Mouse (Mus musculus): ENCODE data around the gene Hoxc10. TPM values are rescaled to one million over a fixed set of nuclear protein-coding genes. Genes with fewer than 3 reads are reported as not detected.

Gene Hoxc10
- polyA plus RNA-seq, 1 experiment from 2014 or later, result not detected

GRCm38 (mm10) chr15:102934438-102934837 lies 32.2 kb upstream of the Hoxc10 start:
- Histone ChIP-seq H3K9ac (no peak overlapping the region), H3K9me3 (no peaks in the 10 kb centered on the region), H3K36me3 (no peaks in the 10 kb centered on the region), H3K27me3 (peaks cover 100% of the 10 kb centered on the region), H3K4me2 (no peak overlapping the region), H3K27ac (no peak overlapping the region), H3K4me1 (replicated peaks) (no peaks in the 10 kb centered on the region), H3K4me3 (no peak overlapping the region)
- under 1% methylated on average over 12 of the region's 12 CpGs for WGBS
- ATAC-seq (ENCODE audit: low FRiP score), result no peak

DNA sequence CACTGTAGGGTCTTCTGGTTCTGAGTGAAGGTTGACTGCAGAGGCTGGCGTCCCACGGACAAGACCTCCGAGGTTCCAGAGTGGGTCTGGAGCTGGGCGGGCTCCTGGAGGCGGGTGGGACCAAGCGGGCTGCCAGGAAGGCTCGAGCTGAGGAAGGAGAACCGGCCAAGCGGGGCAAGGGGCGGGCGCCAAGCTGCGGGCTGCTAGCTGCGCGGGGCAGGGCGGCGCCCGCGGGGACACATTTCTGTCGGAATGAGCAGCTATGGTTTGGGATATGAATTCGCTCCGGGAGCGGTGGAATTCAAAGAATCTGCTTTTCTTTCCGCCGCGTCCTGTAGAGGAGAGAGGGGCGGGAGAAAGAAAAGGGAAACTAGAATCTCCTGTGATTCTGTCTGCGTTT lies 31.7 kb upstream of the Hoxc10 start:
- ATAC-seq (ENCODE audit: low FRiP score), result no peak
- no peaks in the 10 kb centered on the region for H3K4me1 ChIP-seq (replicated peaks)

DNA sequence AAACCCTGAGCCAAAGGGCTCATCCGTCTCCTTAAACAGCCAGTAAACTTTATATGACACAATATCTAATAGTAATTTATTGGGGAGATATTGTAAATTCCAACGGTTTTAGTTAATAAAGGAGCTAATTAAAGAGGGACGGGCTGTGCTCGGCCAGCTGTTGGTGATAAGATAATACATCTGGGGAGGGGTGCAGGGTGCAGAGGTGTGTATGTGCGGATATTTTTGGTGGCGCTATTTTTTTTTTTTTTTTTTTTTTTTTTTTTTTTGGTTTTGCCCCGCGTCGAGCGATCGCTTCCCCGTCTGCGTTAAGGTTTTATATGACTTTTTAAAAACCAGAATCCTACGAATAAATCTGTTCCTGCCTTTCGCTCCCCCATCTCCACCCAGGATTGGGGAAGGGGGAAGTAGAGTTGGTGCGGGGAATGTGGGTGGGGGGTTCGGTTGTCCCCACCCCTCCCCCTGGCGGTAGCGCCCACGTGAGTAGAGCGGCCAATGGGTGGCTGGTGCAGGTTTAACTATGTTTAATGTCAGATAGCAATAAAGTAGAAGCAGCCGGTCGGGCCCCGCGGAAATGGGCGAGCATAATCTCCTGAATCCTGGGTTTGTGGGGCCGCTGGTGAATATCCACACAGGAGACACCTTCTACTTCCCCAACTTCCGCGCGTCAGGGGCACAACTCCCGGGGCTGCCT lies 30.2 kb upstream of the Hoxc10 start, which contains the start of gene Hoxc12:
Gene Hoxc12 (plus strand): TSS at position 479 of the 694 bp plus-strand sequence.
- Histone ChIP-seq H3K27ac (no peak within 1 kb of the TSS), H3K36me3 (no peaks in the 10 kb centered on the region), H3K4me1 (replicated peaks) (no peaks in the 10 kb centered on the region), H3K9ac (no peak within 1 kb of the TSS), H3K9me3 (no peaks in the 10 kb centered on the region), H3K4me3 (no peak within 1 kb of the TSS), H3K27me3 (peaks cover 100% of the 10 kb centered on the region), H3K4me2 (no peak within 1 kb of the TSS)
- ATAC-seq (ENCODE audit: low FRiP score), result no peak
- WGBS, result 1% methylated on average over 31 of the region's 31 CpGs

More for the DNA sequence above, 31.7 kb upstream of the Hoxc10 start:
- Histone ChIP-seq H3K36me3 (no peaks in the 10 kb centered on the region), H3K9me3 (no peaks in the 10 kb centered on the region), H3K4me2 (no peak overlapping the region), H3K27ac (no peak overlapping the region), H3K27me3 (peaks cover 100% of the 10 kb centered on the region), H3K4me3 (no peak overlapping the region), H3K9ac (no peak overlapping the region)
- under 1% methylated on average over 27 of the region's 27 CpGs for WGBS

- 1% methylated on average over 50 of the region's 50 CpGs for WGBS
Measured at GRCm38 (mm10) chr15:102937036-102937666, 29.4 kb upstream of the Hoxc10 start.

GRCm38 (mm10) chr15:102939256-102940155 lies 27.1 kb upstream of the Hoxc10 start:
- no peak overlapping the region for H3K9ac ChIP-seq
- WGBS, result 1% methylated on average over 32 of the region's 34 CpGs
- no peak overlapping the region for H3K4me3 ChIP-seq
- H3K27ac ChIP-seq, result no peak overlapping the region
- no peak for ATAC-seq (ENCODE audit: low FRiP score)
- H3K4me1 ChIP-seq (replicated peaks), result peaks cover 6% of the 10 kb centered on the region
- no peaks in the 10 kb centered on the region for H3K36me3 ChIP-seq
- no peak overlapping the region for H3K4me2 ChIP-seq
- no peaks in the 10 kb centered on the region for H3K9me3 ChIP-seq
- peaks cover 100% of the 10 kb centered on the region for H3K27me3 ChIP-seq

More at GRCm38 (mm10) chr15:102937036-102937666, 29.4 kb upstream of the Hoxc10 start:
- Histone ChIP-seq H3K27ac (no peak overlapping the region), H3K9ac (no peak overlapping the region), H3K9me3 (no peaks in the 10 kb centered on the region), H3K36me3 (no peaks in the 10 kb centered on the region), H3K27me3 (peaks cover 100% of the 10 kb centered on the region), H3K4me2 (no peak overlapping the region), H3K4me1 (replicated peaks) (no peaks in the 10 kb centered on the region), H3K4me3 (no peak overlapping the region)
- no peak for ATAC-seq (ENCODE audit: low FRiP score)

GRCm38 (mm10) chr15:102942739-102943467 lies 23.7 kb upstream of the Hoxc10 start:
- Histone ChIP-seq H3K9me3 (no peaks in the 10 kb centered on the region), H3K4me2 (peak overlapping the region; percentile 27; the same call in 1 of the 2 replicates), H3K4me3 (peak overlapping the region; percentile 5; the same call in 1 of the 2 replicates), H3K36me3 (no peaks in the 10 kb centered on the region), H3K4me1 (replicated peaks) (peaks cover 6% of the 10 kb centered on the region), H3K27ac (no peak overlapping the region), H3K27me3 (peaks cover 100% of the 10 kb centered on the region), H3K9ac (0 out of 2 replicates have a peak overlapping the region, but pooled peaks have one; percentile 13)
- WGBS, result under 1% methylated on average over 53 of the region's 53 CpGs
- ATAC-seq (ENCODE audit: low FRiP score), result no peak

DNA sequence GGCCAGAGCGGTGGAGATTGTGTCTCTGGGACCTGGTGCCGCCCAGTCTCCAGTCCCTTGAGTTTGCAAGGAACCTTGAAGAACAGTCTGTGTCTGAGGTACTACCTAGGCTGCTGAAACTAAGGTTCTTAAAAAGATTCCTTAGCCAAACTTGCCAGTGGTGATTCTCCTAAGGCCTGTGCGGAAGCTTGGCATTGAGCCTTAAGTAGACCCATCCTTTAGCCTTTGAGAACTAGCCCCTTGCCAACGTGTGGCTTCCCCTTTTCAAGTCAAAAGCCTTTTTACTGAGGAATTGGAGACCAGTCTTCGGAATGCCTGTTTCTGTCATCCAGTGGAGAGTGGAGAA lies 23.2 kb upstream of the Hoxc10 start:
- H3K27me3 ChIP-seq, result peaks cover 100% of the 10 kb centered on the region
- WGBS, result 1% methylated on average over 5 of the region's 5 CpGs
- ATAC-seq (ENCODE audit: low FRiP score), result no peak
- H3K27ac ChIP-seq, result no peak overlapping the region
- H3K4me3 ChIP-seq, result no peak overlapping the region
- peaks cover 6% of the 10 kb centered on the region for H3K4me1 ChIP-seq (replicated peaks)
- H3K9me3 ChIP-seq, result no peaks in the 10 kb centered on the region
- no peak overlapping the region for H3K9ac ChIP-seq
- no peaks in the 10 kb centered on the region for H3K36me3 ChIP-seq
- no peak overlapping the region for H3K4me2 ChIP-seq

GRCm38 (mm10) chr15:102945185-102946077 lies 21.2 kb upstream of the Hoxc10 start:
- 10% methylated on average over 22 of the region's 22 CpGs for WGBS

DNA sequence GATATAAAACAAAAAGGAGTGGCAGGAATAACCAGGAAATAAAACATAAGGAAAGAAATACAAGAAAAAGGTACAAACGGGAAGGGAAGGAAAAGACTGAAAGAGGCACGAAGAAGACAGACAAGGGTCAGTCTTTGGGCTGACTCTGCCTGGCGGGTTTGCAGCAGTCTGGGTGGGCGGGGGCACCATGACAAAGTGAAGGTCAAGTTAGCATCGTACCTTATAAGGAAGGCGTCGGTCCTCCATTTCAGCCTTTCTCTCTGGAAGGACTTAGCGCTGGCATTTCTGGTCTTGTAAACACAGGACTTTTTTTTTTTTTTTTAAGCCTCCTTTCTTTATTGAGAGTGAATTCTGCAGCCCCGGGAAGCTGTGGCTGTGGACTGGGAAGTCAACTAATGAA lies 19.3 kb upstream of the Hoxc10 start:
- H3K9me3 ChIP-seq, result no peaks in the 10 kb centered on the region
- no peak overlapping the region for H3K27ac ChIP-seq
- H3K9ac ChIP-seq, result no peak overlapping the region
- H3K4me3 ChIP-seq, result no peak overlapping the region
- peaks cover 6% of the 10 kb centered on the region for H3K4me1 ChIP-seq (replicated peaks)
- no peak overlapping the region for H3K4me2 ChIP-seq
- no peaks in the 10 kb centered on the region for H3K36me3 ChIP-seq
- ATAC-seq (ENCODE audit: low FRiP score), result no peak
- H3K27me3 ChIP-seq, result peaks cover 100% of the 10 kb centered on the region
- WGBS, result 1% methylated on average over 9 of the region's 9 CpGs

More at GRCm38 (mm10) chr15:102945185-102946077, 21.2 kb upstream of the Hoxc10 start:
- no peak for ATAC-seq (ENCODE audit: low FRiP score)
- Histone ChIP-seq H3K4me3 (no peak overlapping the region), H3K4me1 (replicated peaks) (peaks cover 6% of the 10 kb centered on the region), H3K9me3 (no peaks in the 10 kb centered on the region), H3K27ac (no peak overlapping the region), H3K27me3 (peaks cover 100% of the 10 kb centered on the region), H3K36me3 (no peaks in the 10 kb centered on the region), H3K9ac (no peak overlapping the region), H3K4me2 (no peak overlapping the region)

DNA sequence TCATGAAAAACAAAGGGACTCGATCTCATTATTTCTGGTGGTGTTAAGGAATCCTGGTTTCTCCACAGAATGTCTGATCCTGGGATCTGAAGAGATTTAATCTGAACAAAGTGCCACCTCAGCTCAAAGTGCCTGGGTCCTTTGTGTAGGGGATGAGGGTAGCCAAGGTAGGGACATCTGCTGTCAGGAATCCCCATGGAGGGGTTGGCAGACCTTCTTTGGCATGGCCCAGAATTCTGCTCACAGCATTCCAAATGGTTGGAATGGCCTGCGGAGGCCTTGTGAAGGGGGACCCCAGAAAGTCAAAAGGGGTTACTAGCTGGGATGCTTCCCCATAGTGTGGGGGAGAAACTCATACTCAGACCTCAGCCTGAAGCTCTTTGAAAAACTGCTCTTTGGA lies 17.8 kb upstream of the Hoxc10 start:
- Histone ChIP-seq H3K27ac (no peak overlapping the region), H3K4me3 (no peak overlapping the region), H3K9me3 (no peaks in the 10 kb centered on the region), H3K27me3 (peaks cover 100% of the 10 kb centered on the region), H3K36me3 (no peaks in the 10 kb centered on the region), H3K9ac (no peak overlapping the region), H3K4me2 (no peak overlapping the region), H3K4me1 (replicated peaks) (no peaks in the 10 kb centered on the region)
- no peak for ATAC-seq (ENCODE audit: low FRiP score)
- 14% methylated on average over 2 of the region's 2 CpGs for WGBS

DNA sequence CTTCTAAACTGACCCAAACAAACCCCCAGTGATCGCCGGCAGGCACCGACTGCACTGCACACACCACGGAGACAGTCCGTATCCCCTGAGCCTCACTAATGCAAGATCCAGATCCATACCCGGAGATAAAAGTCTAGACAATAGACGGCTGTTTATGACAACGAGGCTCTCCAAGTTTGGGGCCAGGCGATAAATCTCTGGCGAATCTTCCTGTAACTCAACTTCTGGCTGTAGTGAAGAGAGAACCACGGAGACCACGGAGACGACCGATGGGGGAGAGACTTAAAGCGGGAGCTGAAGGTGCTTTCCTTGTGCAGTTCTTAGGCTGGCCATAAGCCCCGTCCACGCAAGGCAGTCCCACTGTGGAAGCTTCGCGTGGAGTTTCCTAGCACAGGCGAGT lies 16.9 kb upstream of the Hoxc10 start:
- H3K4me2 ChIP-seq, result no peak overlapping the region
- no peak overlapping the region for H3K4me3 ChIP-seq
- WGBS, result 2% methylated on average over 20 of the region's 20 CpGs
- H3K36me3 ChIP-seq, result no peaks in the 10 kb centered on the region
- H3K27me3 ChIP-seq, result peaks cover 100% of the 10 kb centered on the region
- ATAC-seq (ENCODE audit: low FRiP score), result no peak
- H3K9me3 ChIP-seq, result no peaks in the 10 kb centered on the region
- H3K4me1 ChIP-seq (replicated peaks), result no peaks in the 10 kb centered on the region
- H3K27ac ChIP-seq, result no peak overlapping the region
- no peak overlapping the region for H3K9ac ChIP-seq

All from hindbrain, embryonic 13.5 days (tissue).